Comparison of ENCODE assay signal across 12 mouse cellular contexts in genomic region chr11:35578796-35579195, GRCm38 (mm10).
"Had no signal": no experiment of that assay in that cellular context is flagged by ENCODE, and none has a peak within 500 bp of the region (broad histone marks: within the 10 kb centered on the region; RNA-seq: fewer than 3 reads in every experiment).

No protein-coding gene starts in this region.

- DNase-seq: retina, postnatal 1 day; right cerebral cortex, adult 18-20 months; right cerebral cortex, postnatal 14 days; right cerebral cortex, postnatal 25 days; right cerebral cortex, postnatal 4 days; spleen, adult 18-20 months; thymus, adult 18-20 months; thymus, adult 2 months; thymus, postnatal 14 days; thymus, postnatal 25 days; thymus, postnatal 36 days; thymus, postnatal 4 days had no signal
